Comparison of ENCODE assay signal across 16 mouse cellular contexts in the genomic region with DNA sequence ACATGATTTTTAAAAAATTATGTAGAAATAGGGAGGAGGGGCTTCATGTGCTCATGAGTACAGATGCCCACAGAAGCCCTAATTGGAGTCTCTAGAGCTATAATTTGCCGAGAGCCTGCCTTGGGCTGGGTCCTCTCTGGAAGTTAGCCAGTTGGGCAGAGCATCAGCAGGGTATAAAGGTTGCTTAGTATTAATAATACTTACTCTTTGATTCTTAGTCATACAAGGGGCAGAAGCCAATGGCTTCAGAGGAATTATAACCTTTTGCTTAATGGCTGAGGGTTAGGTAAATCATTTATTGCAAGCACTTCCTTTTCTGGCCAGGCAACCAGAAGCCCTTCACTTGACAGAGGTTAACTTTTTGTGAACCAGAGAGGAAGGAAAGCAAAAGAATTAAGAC. TPM values are rescaled to one million over a fixed set of nuclear protein-coding genes. Genes with fewer than 3 reads are reported as not detected.
"Had no signal": no experiment of that assay in that cellular context is flagged by ENCODE, and none has a peak within 500 bp of the region (broad histone marks: within the 10 kb centered on the region; RNA-seq: fewer than 3 reads in every experiment).

No protein-coding gene starts in this region.

- H3K4me3 ChIP-seq: limb, embryonic 15.5 days; midbrain, embryonic 13.5 days had no signal

- H3K4me2 ChIP-seq: limb, embryonic 15.5 days; midbrain, embryonic 13.5 days had no signal

- DNase-seq: layer of hippocampus, adult 9-11 months; layer of hippocampus, postnatal 36 days; lung, adult 18-20 months; lung, postnatal 36 days; right cerebral cortex, postnatal 14 days; thymus, adult 18-20 months; thymus, postnatal 14 days had no signal

- H3K4me1 ChIP-seq: limb, embryonic 15.5 days; midbrain, embryonic 13.5 days had no signal

- H3K9ac ChIP-seq: limb, embryonic 15.5 days; liver, embryonic 14.5 days; midbrain, embryonic 13.5 days had no signal

- H3K27me3 ChIP-seq: limb, embryonic 15.5 days; midbrain, embryonic 13.5 days had no signal

- ATAC-seq: hindbrain, embryonic 16.5 days; inflammation-experienced regulatory T-cells, adult 6 months; midbrain, embryonic 13.5 days had no signal

- H3K9me3 ChIP-seq: limb, embryonic 15.5 days; midbrain, embryonic 13.5 days had no signal

- H3K27ac ChIP-seq: limb, embryonic 15.5 days; liver, embryonic 14.5 days; midbrain, embryonic 13.5 days had no signal

RNA-seq across cellular contexts. Expression of gene Gm10563, which starts 1.7 kb away (rescaled TPM):
- polyA plus RNA-seq: hindbrain, embryonic 16.5 days; limb, embryonic 11.5 days; limb, embryonic 15.5 days; liver, embryonic 14.5 days; lung, embryonic 16.5 days; midbrain, embryonic 13.5 days; midbrain, postnatal 0 days; neural tube, embryonic 14.5 days had no signal

RNA-seq across cellular contexts. Expression of gene Mmp23, which starts 9.7 kb away (rescaled TPM):
- polyA plus RNA-seq: inflammation-experienced regulatory T-cells, adult 6 months had no signal
